Mouse (Mus musculus): ENCODE results near the gene Nkg7. TPM values are rescaled to one million over a fixed set of nuclear protein-coding genes. Genes with fewer than 3 reads are reported as not detected.

Gene Nkg7
- total RNA-seq, 1 experiment: 0.62 TPM

DNA sequence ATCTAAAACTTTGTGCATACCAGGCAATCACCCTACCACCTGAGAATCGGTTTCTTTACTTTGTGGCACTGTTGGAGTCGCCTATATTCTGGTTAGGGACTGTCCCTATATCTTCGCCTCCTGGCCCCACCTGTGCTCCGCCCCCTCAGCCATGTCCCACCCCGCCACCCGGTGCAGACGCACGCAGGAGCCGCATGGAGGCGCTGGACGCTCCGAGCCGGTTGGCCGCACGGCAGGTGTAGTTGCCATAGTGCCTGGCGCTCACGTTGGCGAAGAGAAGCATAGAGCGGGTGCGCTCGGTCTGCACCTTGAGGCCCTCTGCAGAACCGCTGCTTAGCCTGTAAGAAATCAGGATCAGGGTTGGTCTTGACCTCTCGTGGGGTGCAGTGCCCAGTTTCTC lies 38.8 kb downstream of the Nkg7 start:
- no peak overlapping the region for H3K9ac ChIP-seq (ENCODE audit: insufficient read depth, low read depth, low read length, poor library complexity, severe bottlenecking)
- peak; percentile 46 for DNase-seq (ENCODE audit: low read depth, low spot score)
- peak overlapping the region; percentile 24 to 58; a peak in 3 of 4 replicates for H3K4me3 ChIP-seq (ENCODE audit: insufficient read depth in 1 of 2, low read depth in 1 of 2, low read length in 2 of 2, poor library complexity in 1 of 2, severe bottlenecking in 1 of 2)
- peaks cover 0 to 5% of the 10 kb centered on the region in 2 experiments; a peak in 1 of 4 replicates for H3K4me1 ChIP-seq (ENCODE audit: control insufficient read depth in 2 of 2, insufficient read depth in 2 of 2, low read length in 2 of 2, poor library complexity in 1 of 2)
- TF ChIP-seq CHD2 (IDR thresholded peaks at IDR 0.05; ENCODE audit: low read depth, low read length) (no peak), ZC3H11A (IDR thresholded peaks at IDR 0.05; ENCODE audit: borderline replicate concordance, low read depth, low read length) (no peak), MAFK (IDR thresholded peaks at IDR 0.05; ENCODE audit: insufficient read depth, low read depth, low read length) (no peak), HCFC1 (IDR thresholded peaks at IDR 0.05; ENCODE audit: borderline replicate concordance, insufficient read depth, low read length) (no peak), ZNF384 (IDR thresholded peaks at IDR 0.05; ENCODE audit: low read depth, low read length) (no peak)
- in situ Hi-C loops (cut with MboI; ENCODE audit: low sequenced_read_pairs in 2 of 2, unreplicated experiment in 2 of 2): no loop called here
- no peaks in the 10 kb centered on the region for H3K9me3 ChIP-seq (ENCODE audit: control insufficient read depth, insufficient read depth, low read depth, low read length)
- H3K36me3 ChIP-seq (ENCODE audit: control insufficient read depth, insufficient read depth, low read length, poor library complexity, severe bottlenecking): no peaks in the 10 kb centered on the region
- H3K27ac ChIP-seq (ENCODE audit: insufficient read depth, low read depth, low read length, poor library complexity, severe bottlenecking): no peak overlapping the region

DNA sequence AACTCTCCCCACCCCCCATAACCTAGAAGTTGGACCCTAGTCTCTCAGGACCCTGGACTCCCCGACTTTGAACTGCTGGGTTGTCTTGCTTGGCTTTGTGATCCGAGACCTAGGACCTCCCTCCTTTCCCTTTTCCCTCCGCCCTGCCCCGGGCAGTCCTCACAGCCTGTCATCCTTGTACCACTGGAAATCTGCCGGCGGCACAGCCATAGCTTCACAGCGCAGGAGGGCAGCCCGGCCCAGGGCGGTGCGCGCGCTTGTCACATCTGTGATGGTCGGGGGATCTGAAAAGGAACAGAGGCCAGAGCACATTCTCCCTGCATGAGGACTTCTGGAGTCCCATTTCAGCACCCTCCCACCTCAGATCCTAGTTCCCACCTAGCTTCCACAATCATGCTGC lies 39.5 kb downstream of the Nkg7 start:
- no peak for DNase-seq (ENCODE audit: low read depth, low spot score)

DNA sequence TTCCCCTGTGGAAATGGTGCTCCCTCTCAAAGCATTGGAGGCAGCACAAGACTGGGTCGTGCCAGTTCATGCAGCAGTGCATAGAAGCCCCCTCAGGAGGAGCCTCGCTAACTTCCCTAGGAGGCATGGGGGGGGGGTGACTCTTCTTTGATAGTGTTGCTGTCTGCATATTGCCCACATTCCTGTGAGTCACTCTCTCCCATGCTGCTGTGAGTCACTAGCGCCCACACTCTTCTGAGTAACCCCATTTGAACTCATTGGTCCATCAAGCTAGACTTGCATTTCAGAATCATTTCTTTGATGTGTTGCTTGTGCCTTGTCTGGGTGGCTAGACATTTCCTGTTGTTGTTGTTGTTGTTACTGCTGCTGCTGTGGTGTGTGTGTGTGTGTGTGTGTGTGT lies 44.3 kb downstream of the Nkg7 start:
- Histone ChIP-seq H3K36me3 (ENCODE audit: control insufficient read depth, insufficient read depth, low read length, poor library complexity, severe bottlenecking) (no peaks in the 10 kb centered on the region), H3K4me1 (ENCODE audit: control insufficient read depth in 2 of 2, insufficient read depth in 2 of 2, low read length in 2 of 2, poor library complexity in 1 of 2) (peaks cover 0 to 6% of the 10 kb centered on the region in 2 experiments; a peak in 1 of 4 replicates), H3K27ac (ENCODE audit: insufficient read depth, low read depth, low read length, poor library complexity, severe bottlenecking) (no peak overlapping the region), H3K9ac (ENCODE audit: insufficient read depth, low read depth, low read length, poor library complexity, severe bottlenecking) (no peak overlapping the region), H3K9me3 (ENCODE audit: control insufficient read depth, insufficient read depth, low read depth, low read length) (no peaks in the 10 kb centered on the region), H3K4me3 (ENCODE audit: insufficient read depth in 1 of 2, low read depth in 1 of 2, low read length in 2 of 2, poor library complexity in 1 of 2, severe bottlenecking in 1 of 2) (no peak overlapping the region)
- no peak for DNase-seq (ENCODE audit: low read depth, low spot score)
- in situ Hi-C loops (cut with MboI; ENCODE audit: low sequenced_read_pairs in 2 of 2, unreplicated experiment in 2 of 2): no loop called here
- TF ChIP-seq HCFC1 (IDR thresholded peaks at IDR 0.05; ENCODE audit: borderline replicate concordance, insufficient read depth, low read length) (no peak), ZC3H11A (IDR thresholded peaks at IDR 0.05; ENCODE audit: borderline replicate concordance, low read depth, low read length) (no peak), CHD2 (IDR thresholded peaks at IDR 0.05; ENCODE audit: low read depth, low read length) (no peak), MAFK (IDR thresholded peaks at IDR 0.05; ENCODE audit: insufficient read depth, low read depth, low read length) (no peak), ZNF384 (IDR thresholded peaks at IDR 0.05; ENCODE audit: low read depth, low read length) (no peak)

More for the DNA sequence above, 39.5 kb downstream of the Nkg7 start:
- in situ Hi-C loops (cut with MboI; ENCODE audit: low sequenced_read_pairs in 2 of 2, unreplicated experiment in 2 of 2): no loop called here
- Histone ChIP-seq H3K27ac (ENCODE audit: insufficient read depth, low read depth, low read length, poor library complexity, severe bottlenecking) (no peak overlapping the region), H3K9ac (ENCODE audit: insufficient read depth, low read depth, low read length, poor library complexity, severe bottlenecking) (no peak overlapping the region), H3K4me3 (ENCODE audit: insufficient read depth in 1 of 2, low read depth in 1 of 2, low read length in 2 of 2, poor library complexity in 1 of 2, severe bottlenecking in 1 of 2) (peak overlapping the region; percentile 12 to 58; a peak in 3 of 4 replicates), H3K9me3 (ENCODE audit: control insufficient read depth, insufficient read depth, low read depth, low read length) (no peaks in the 10 kb centered on the region), H3K36me3 (ENCODE audit: control insufficient read depth, insufficient read depth, low read length, poor library complexity, severe bottlenecking) (no peaks in the 10 kb centered on the region), H3K4me1 (ENCODE audit: control insufficient read depth in 2 of 2, insufficient read depth in 2 of 2, low read length in 2 of 2, poor library complexity in 1 of 2) (peaks cover 0 to 5% of the 10 kb centered on the region in 2 experiments; a peak in 1 of 4 replicates)
- TF ChIP-seq HCFC1 (IDR thresholded peaks at IDR 0.05; ENCODE audit: borderline replicate concordance, insufficient read depth, low read length) (no peak), CHD2 (IDR thresholded peaks at IDR 0.05; ENCODE audit: low read depth, low read length) (no peak)

DNA sequence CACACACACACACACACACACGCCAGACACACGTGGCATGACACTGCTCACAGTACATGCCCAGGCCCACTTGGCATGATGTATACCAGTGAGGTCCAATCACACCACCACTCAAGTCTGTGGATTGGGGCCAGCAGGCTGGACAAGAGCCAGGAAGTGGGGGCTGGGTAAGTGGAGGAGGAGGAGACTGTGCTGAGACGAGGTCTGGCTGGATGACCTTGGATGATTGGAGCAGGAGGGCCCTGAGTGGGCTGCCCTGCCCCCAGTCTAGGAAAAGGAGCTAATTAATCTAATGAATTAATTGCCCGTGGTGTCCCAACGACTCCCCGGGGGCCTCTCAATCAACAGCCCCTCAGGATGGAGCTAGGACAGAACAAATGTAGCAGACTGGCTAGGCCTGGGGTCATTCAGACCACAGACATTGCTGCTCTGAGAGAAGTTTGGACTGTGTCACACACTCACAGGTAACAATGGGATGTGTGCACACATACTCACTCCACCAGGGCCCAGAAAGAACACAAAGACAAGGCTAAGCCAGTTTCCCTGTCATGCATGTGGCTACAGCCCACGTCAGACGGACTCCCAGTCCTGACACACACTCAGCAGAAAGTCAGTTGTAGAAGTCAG lies 45.3 kb downstream of the Nkg7 start:
- Histone ChIP-seq H3K9me3 (ENCODE audit: control insufficient read depth, insufficient read depth, low read depth, low read length) (no peaks in the 10 kb centered on the region), H3K4me3 (ENCODE audit: insufficient read depth in 1 of 2, low read depth in 1 of 2, low read length in 2 of 2, poor library complexity in 1 of 2, severe bottlenecking in 1 of 2) (no peak overlapping the region), H3K36me3 (ENCODE audit: control insufficient read depth, insufficient read depth, low read length, poor library complexity, severe bottlenecking) (no peaks in the 10 kb centered on the region), H3K27ac (ENCODE audit: insufficient read depth, low read depth, low read length, poor library complexity, severe bottlenecking) (no peak overlapping the region), H3K9ac (ENCODE audit: insufficient read depth, low read depth, low read length, poor library complexity, severe bottlenecking) (no peak overlapping the region), H3K4me1 (ENCODE audit: control insufficient read depth in 2 of 2, insufficient read depth in 2 of 2, low read length in 2 of 2, poor library complexity in 1 of 2) (peaks cover 0 to 3% of the 10 kb centered on the region in 2 experiments; a peak in 1 of 4 replicates)
- in situ Hi-C loops (cut with MboI; ENCODE audit: low sequenced_read_pairs in 2 of 2, unreplicated experiment in 2 of 2): no loop called here
- TF ChIP-seq ZNF384 (IDR thresholded peaks at IDR 0.05; ENCODE audit: low read depth, low read length) (no peak), CHD2 (IDR thresholded peaks at IDR 0.05; ENCODE audit: low read depth, low read length) (no peak), MAFK (IDR thresholded peaks at IDR 0.05; ENCODE audit: insufficient read depth, low read depth, low read length) (no peak), ZC3H11A (IDR thresholded peaks at IDR 0.05; ENCODE audit: borderline replicate concordance, low read depth, low read length) (no peak), HCFC1 (IDR thresholded peaks at IDR 0.05; ENCODE audit: borderline replicate concordance, insufficient read depth, low read length) (no peak)
- no peak for DNase-seq (ENCODE audit: low read depth, low spot score)
